Mouse (Mus musculus) kidney, postnatal 10 days (tissue): ENCODE measurements around the gene Frmd4a.

Experiments used
- DNase-seq: peaks from one replicate; pipeline ENCODE4 v3.0.0; 2021; ENCODE audit warnings: mixed read lengths

The Frmd4a gene

GRCm38 (mm10) chr2:4340378-4340777, 322.9 kb downstream of the Frmd4a start:
- no peak for DNase-seq

GRCm38 (mm10) chr2:4341141-4341540, 323.6 kb downstream of the Frmd4a start:
- no peak for DNase-seq

- DNase-seq, result no peak
Observed at GRCm38 (mm10) chr2:4342005-4342404, 324.5 kb downstream of the Frmd4a start.

GRCm38 (mm10) chr2:4344411-4344810, 326.9 kb downstream of the Frmd4a start:
- no peak for DNase-seq

GRCm38 (mm10) chr2:4346232-4346631, 328.7 kb downstream of the Frmd4a start:
- peak; percentile 13 for DNase-seq

- DNase-seq, result no peak
Observed at GRCm38 (mm10) chr2:4346953-4347352, 329.4 kb downstream of the Frmd4a start.

- DNase-seq, result no peak
Observed at GRCm38 (mm10) chr2:4347782-4348181, 330.3 kb downstream of the Frmd4a start.

GRCm38 (mm10) chr2:4348509-4348908, 331.0 kb downstream of the Frmd4a start:
- no peak for DNase-seq

GRCm38 (mm10) chr2:4356812-4357384, 339.4 kb downstream of the Frmd4a start:
- DNase-seq, result no peak

GRCm38 (mm10) chr2:4361981-4362834, 344.7 kb downstream of the Frmd4a start:
- no peak for DNase-seq

- no peak for DNase-seq
Observed at GRCm38 (mm10) chr2:4364908-4365307, 347.4 kb downstream of the Frmd4a start.

GRCm38 (mm10) chr2:4368544-4368943, 351.0 kb downstream of the Frmd4a start:
- DNase-seq, result no peak

- no peak for DNase-seq
Observed at GRCm38 (mm10) chr2:4370499-4370898, 353.0 kb downstream of the Frmd4a start.

- no peak for DNase-seq
Observed at GRCm38 (mm10) chr2:4371341-4371740, 353.8 kb downstream of the Frmd4a start.

GRCm38 (mm10) chr2:4378844-4379243, 361.3 kb downstream of the Frmd4a start:
- DNase-seq, result no peak

- no peak for DNase-seq
Observed at GRCm38 (mm10) chr2:4380435-4380834, 362.9 kb downstream of the Frmd4a start.

GRCm38 (mm10) chr2:4380926-4381325, 363.4 kb downstream of the Frmd4a start:
- DNase-seq, result no peak

GRCm38 (mm10) chr2:4386468-4386867, 369.0 kb downstream of the Frmd4a start:
- peak; percentile 10 for DNase-seq

GRCm38 (mm10) chr2:4389330-4389729, 371.8 kb downstream of the Frmd4a start:
- DNase-seq, result no peak

GRCm38 (mm10) chr2:4391091-4391490, 373.6 kb downstream of the Frmd4a start:
- no peak for DNase-seq

- peak; percentile 73 for DNase-seq
Observed at GRCm38 (mm10) chr2:4391678-4392085, 374.2 kb downstream of the Frmd4a start.

GRCm38 (mm10) chr2:4393046-4393445, 375.5 kb downstream of the Frmd4a start:
- no peak for DNase-seq

- DNase-seq, result no peak
Observed at GRCm38 (mm10) chr2:4394641-4395040, 377.1 kb downstream of the Frmd4a start.

GRCm38 (mm10) chr2:4399721-4400120, 382.2 kb downstream of the Frmd4a start:
- no peak for DNase-seq
